Mouse (Mus musculus): ENCODE measurements around the gene Emilin3. TPM values are rescaled to one million over a fixed set of nuclear protein-coding genes. Genes with fewer than 3 reads are reported as not detected.

Gene Emilin3
- polyA plus RNA-seq, 1 experiment from 2014 or later, result 0.84 TPM

- 81% methylated on average over 9 of the region's 9 CpGs for WGBS
- no peaks in the 10 kb centered on the region for H3K36me3 ChIP-seq (ENCODE audit: poor library complexity, severe bottlenecking)
- peaks cover 32% of the 10 kb centered on the region for H3K4me1 ChIP-seq
- H3K4me2 ChIP-seq, result no peak overlapping the region
- no peak for ATAC-seq
- no peak overlapping the region for H3K4me3 ChIP-seq
- H3K9me3 ChIP-seq (replicated peaks), result no peaks in the 10 kb centered on the region
- H3K27me3 ChIP-seq, result peaks cover 61% of the 10 kb centered on the region
- no peak overlapping the region for H3K9ac ChIP-seq
- H3K27ac ChIP-seq, result no peak overlapping the region
These were observed 2.5 kb upstream of the Emilin3 start for GRCm38 (mm10) chr2:160914656-160915055.

- H3K36me3 ChIP-seq (ENCODE audit: poor library complexity, severe bottlenecking), result no peaks in the 10 kb centered on the region
- H3K27me3 ChIP-seq, result peaks cover 62% of the 10 kb centered on the region
- no peaks in the 10 kb centered on the region for H3K9me3 ChIP-seq (replicated peaks)
- H3K4me2 ChIP-seq, result peak overlapping the region; percentile 90
- H3K4me3 ChIP-seq, result peak overlapping the region; percentile 50
- H3K27ac ChIP-seq, result no peak overlapping the region
- peaks cover 21% of the 10 kb centered on the region for H3K4me1 ChIP-seq
- 2% methylated on average over 59 of the region's 64 CpGs for WGBS
- ATAC-seq, result peak; percentile 69
- peak overlapping the region; percentile 65 for H3K9ac ChIP-seq
These were observed 448 bp downstream of the Emilin3 start for GRCm38 (mm10) chr2:160911558-160912201.

GRCm38 (mm10) chr2:160910633-160911032 lies 1.5 kb downstream of the Emilin3 start:
- H3K27ac ChIP-seq, result no peak overlapping the region
- H3K36me3 ChIP-seq (ENCODE audit: poor library complexity, severe bottlenecking), result no peaks in the 10 kb centered on the region
- WGBS, result 93% methylated on average over 5 of the region's 5 CpGs
- H3K4me1 ChIP-seq, result peaks cover 16% of the 10 kb centered on the region
- H3K9ac ChIP-seq, result no peak overlapping the region
- H3K9me3 ChIP-seq (replicated peaks), result no peaks in the 10 kb centered on the region
- H3K4me2 ChIP-seq, result no peak overlapping the region
- no peak for ATAC-seq
- H3K4me3 ChIP-seq, result no peak overlapping the region
- H3K27me3 ChIP-seq, result peaks cover 62% of the 10 kb centered on the region

- Histone ChIP-seq H3K4me1 (peaks cover 16% of the 10 kb centered on the region), H3K9me3 (replicated peaks) (no peaks in the 10 kb centered on the region), H3K27ac (no peak overlapping the region), H3K9ac (no peak overlapping the region), H3K27me3 (peaks cover 45% of the 10 kb centered on the region), H3K4me2 (no peak overlapping the region), H3K36me3 (ENCODE audit: poor library complexity, severe bottlenecking) (no peaks in the 10 kb centered on the region), H3K4me3 (no peak overlapping the region)
- WGBS, result 63% methylated on average over 18 of the region's 18 CpGs
- ATAC-seq, result no peak
These were observed 3.5 kb downstream of the Emilin3 start for GRCm38 (mm10) chr2:160908607-160909006.

- no peak for ATAC-seq
- H3K9ac ChIP-seq, result no peak overlapping the region
- H3K27ac ChIP-seq, result no peak overlapping the region
- H3K4me3 ChIP-seq, result no peak overlapping the region
- H3K4me1 ChIP-seq, result 0 out of 2 replicates have a peak, but pooled peaks cover under 1% of the 10 kb centered on the region
- whole genome bisulfite sequencing, result 86% methylated on average over 5 of the region's 5 CpGs
- H3K4me2 ChIP-seq, result no peak overlapping the region
- H3K36me3 ChIP-seq (ENCODE audit: poor library complexity, severe bottlenecking), result no peaks in the 10 kb centered on the region
- H3K27me3 ChIP-seq, result peaks cover 20% of the 10 kb centered on the region
- H3K9me3 ChIP-seq (replicated peaks), result no peaks in the 10 kb centered on the region
These were observed 6.0 kb downstream of the Emilin3 start for GRCm38 (mm10) chr2:160906101-160906500.

- H3K9ac ChIP-seq, result no peak overlapping the region
- H3K27me3 ChIP-seq, result peaks cover 12% of the 10 kb centered on the region
- no peaks in the 10 kb centered on the region for H3K4me1 ChIP-seq
- no peak overlapping the region for H3K27ac ChIP-seq
- no peaks in the 10 kb centered on the region for H3K36me3 ChIP-seq (ENCODE audit: poor library complexity, severe bottlenecking)
- no peaks in the 10 kb centered on the region for H3K9me3 ChIP-seq (replicated peaks)
- no peak for ATAC-seq
- 97% methylated on average over 12 of the region's 12 CpGs for WGBS
- H3K4me3 ChIP-seq, result no peak overlapping the region
- H3K4me2 ChIP-seq, result no peak overlapping the region
These were observed 6.8 kb downstream of the Emilin3 start for GRCm38 (mm10) chr2:160905301-160905700.

- Histone ChIP-seq H3K4me3 (no peak overlapping the region), H3K27me3 (no peaks in the 10 kb centered on the region), H3K36me3 (ENCODE audit: poor library complexity, severe bottlenecking) (no peaks in the 10 kb centered on the region), H3K4me2 (no peak overlapping the region), H3K4me1 (no peaks in the 10 kb centered on the region), H3K27ac (no peak overlapping the region), H3K9me3 (replicated peaks) (no peaks in the 10 kb centered on the region), H3K9ac (no peak overlapping the region)
- no peak for ATAC-seq
- 77% methylated on average over 7 of the region's 7 CpGs for WGBS
These were observed 10.3 kb downstream of the Emilin3 start for GRCm38 (mm10) chr2:160901656-160902412.

GRCm38 (mm10) chr2:160891697-160892096 lies 20.4 kb downstream of the Emilin3 start:
- ATAC-seq, result no peak
- H3K4me1 ChIP-seq, result peaks cover 8% of the 10 kb centered on the region
- H3K27me3 ChIP-seq, result peaks cover 13% of the 10 kb centered on the region
- no peaks in the 10 kb centered on the region; the same call in 1 of the 2 replicates for H3K9me3 ChIP-seq (replicated peaks)
- H3K27ac ChIP-seq, result no peak overlapping the region
- no peak overlapping the region for H3K9ac ChIP-seq
- 89% methylated on average over 9 of the region's 9 CpGs for WGBS
- no peak overlapping the region for H3K4me3 ChIP-seq
- no peak overlapping the region for H3K4me2 ChIP-seq
- H3K36me3 ChIP-seq (ENCODE audit: poor library complexity, severe bottlenecking), result no peaks in the 10 kb centered on the region

- H3K27ac ChIP-seq, result no peak overlapping the region
- H3K27me3 ChIP-seq, result peaks cover 13% of the 10 kb centered on the region
- H3K9me3 ChIP-seq (replicated peaks), result no peaks in the 10 kb centered on the region; the same call in 1 of the 2 replicates
- no peak overlapping the region for H3K4me3 ChIP-seq
- 82% methylated on average over 5 of the region's 5 CpGs for WGBS
- H3K4me1 ChIP-seq, result peaks cover 8% of the 10 kb centered on the region
- H3K36me3 ChIP-seq (ENCODE audit: poor library complexity, severe bottlenecking), result no peaks in the 10 kb centered on the region
- no peak overlapping the region for H3K9ac ChIP-seq
- H3K4me2 ChIP-seq, result no peak overlapping the region
- ATAC-seq, result no peak
These were observed 21.1 kb downstream of the Emilin3 start for GRCm38 (mm10) chr2:160891045-160891444.

- Histone ChIP-seq H3K36me3 (ENCODE audit: poor library complexity, severe bottlenecking) (no peaks in the 10 kb centered on the region), H3K27me3 (peaks cover 13% of the 10 kb centered on the region), H3K4me1 (peaks cover 8% of the 10 kb centered on the region), H3K27ac (no peak overlapping the region), H3K9ac (peak overlapping the region; percentile 47), H3K9me3 (replicated peaks) (no peaks in the 10 kb centered on the region), H3K4me2 (peak overlapping the region; percentile 73), H3K4me3 (peak overlapping the region; percentile 40)
- whole genome bisulfite sequencing, result under 1% methylated on average over 26 of the region's 26 CpGs
- peak; percentile 33; the same call in 1 of the 2 replicates for ATAC-seq
These were observed 24.3 kb downstream of the Emilin3 start for GRCm38 (mm10) chr2:160887859-160888258.

- Histone ChIP-seq H3K27me3 (peaks cover 13% of the 10 kb centered on the region), H3K9me3 (replicated peaks) (no peaks in the 10 kb centered on the region), H3K9ac (0 out of 2 replicates have a peak overlapping the region, but pooled peaks have one; percentile 47), H3K36me3 (ENCODE audit: poor library complexity, severe bottlenecking) (no peaks in the 10 kb centered on the region), H3K4me3 (peak overlapping the region; percentile 40), H3K27ac (no peak overlapping the region), H3K4me1 (peaks cover 8% of the 10 kb centered on the region), H3K4me2 (peak overlapping the region; percentile 73)
- ATAC-seq, result peak; percentile 77
- 3% methylated on average over 11 of the region's 11 CpGs for WGBS
These were observed 24.8 kb downstream of the Emilin3 start for GRCm38 (mm10) chr2:160887284-160887683.

GRCm38 (mm10) chr2:160886221-160886620 lies 25.9 kb downstream of the Emilin3 start:
- H3K27ac ChIP-seq, result no peak overlapping the region
- H3K9ac ChIP-seq, result no peak overlapping the region
- no peak overlapping the region for H3K4me3 ChIP-seq
- H3K9me3 ChIP-seq (replicated peaks), result no peaks in the 10 kb centered on the region
- peaks cover 13% of the 10 kb centered on the region for H3K27me3 ChIP-seq
- H3K36me3 ChIP-seq (ENCODE audit: poor library complexity, severe bottlenecking), result no peaks in the 10 kb centered on the region
- H3K4me1 ChIP-seq, result peaks cover 8% of the 10 kb centered on the region
- 79% methylated on average over 3 of the region's 3 CpGs for WGBS
- H3K4me2 ChIP-seq, result no peak overlapping the region
- ATAC-seq, result no peak

Measured in forebrain, embryonic 13.5 days (tissue).